Mouse (Mus musculus) Patski (cell line): ENCODE measurements around the gene Adap1. TPM values are rescaled to one million over a fixed set of nuclear protein-coding genes. Genes with fewer than 3 reads are reported as not detected.

Source experiments
- ATAC-seq: fragments of 100-300 bp; one replicate; pipeline ENCODE4 v1.8.0; 2021
- CTCF ChIA-PET: fragments of 350-600 bp; sonication (Branson Sonifier 250); formaldehyde crosslinking; loops from one replicate; lab custom pipeline; 2022; ENCODE audit warnings: inconsistent platforms; lab: Charles Lee
- POLR2A ChIA-PET: fragments of 350-600 bp; sonication (Branson Sonifier 250); formaldehyde crosslinking; loops from one replicate; lab custom pipeline; 2022; ENCODE audit warnings: antibody characterized with exemption, inconsistent platforms; lab: Charles Lee
- DNase-seq: peaks from one replicate; pipeline ENCODE4 v3.0.0-alpha.2; 2011; ENCODE audit warnings: low read depth, low spot score
- H3K27me3 ChIP-seq: fragments of 371-371 bp; one replicate; pipeline ENCODE4 v1.5.1; 2021
- CTCF ChIP-seq: fragments of 100-300 bp; IDR thresholded peaks from one replicate; pipeline ENCODE4 v1.5.1; 2021
- in situ Hi-C: fragments of 300-500 bp; cut with MboI; formaldehyde crosslinking; loops from 3 replicates; pipeline ENCODE4 v1.11.1; 2018; ENCODE audit warnings: low pct_unique_long_range_greater_than_20kb, mixed read lengths
- polyA plus RNA-seq: library from polyadenylated mRNA; unstranded; gene quantifications from one replicate; pipeline ENCODE4 v1.2.3, GENCODE M21; 2021

Adap1 gene
- polyA plus RNA-seq, 1 experiment from 2014 or later: 5.0 TPM

DNA sequence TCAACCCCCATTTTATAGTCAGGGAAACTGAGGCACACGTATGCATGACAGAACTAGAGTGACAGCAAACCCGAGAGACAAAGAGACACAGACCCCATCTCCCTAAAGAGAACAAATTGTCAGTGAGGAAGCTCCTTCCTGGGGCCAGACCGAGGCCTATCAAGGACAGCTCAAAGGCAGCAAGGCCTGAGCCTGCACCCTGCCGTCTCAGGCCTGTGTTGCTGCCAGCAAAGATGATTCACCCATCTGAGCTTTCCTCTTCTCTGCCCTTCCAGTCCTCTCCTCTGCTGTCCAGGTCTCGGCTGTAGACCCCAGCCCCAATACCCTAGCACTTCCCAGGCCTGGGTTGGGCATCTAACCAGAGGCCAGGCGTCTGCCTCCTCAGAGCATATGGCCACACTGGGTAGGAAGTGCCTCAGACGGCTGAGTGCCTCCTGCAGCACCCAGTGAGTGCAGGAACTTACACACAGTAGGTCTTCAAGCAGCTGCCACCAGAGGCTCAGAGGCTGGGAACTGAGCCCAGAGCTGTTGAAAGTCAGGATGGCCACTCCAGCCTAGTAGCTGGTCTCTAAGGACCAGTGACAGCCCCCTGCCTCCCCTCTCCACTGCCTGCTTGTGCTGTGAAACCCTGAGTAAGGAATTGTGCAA, 1.7 kb upstream of the Adap1 start:
- no peak for TF ChIP-seq CTCF
- POLR2A ChIA-PET: no interaction called here
- no peaks in the 10 kb centered on the region for H3K27me3 ChIP-seq

DNA sequence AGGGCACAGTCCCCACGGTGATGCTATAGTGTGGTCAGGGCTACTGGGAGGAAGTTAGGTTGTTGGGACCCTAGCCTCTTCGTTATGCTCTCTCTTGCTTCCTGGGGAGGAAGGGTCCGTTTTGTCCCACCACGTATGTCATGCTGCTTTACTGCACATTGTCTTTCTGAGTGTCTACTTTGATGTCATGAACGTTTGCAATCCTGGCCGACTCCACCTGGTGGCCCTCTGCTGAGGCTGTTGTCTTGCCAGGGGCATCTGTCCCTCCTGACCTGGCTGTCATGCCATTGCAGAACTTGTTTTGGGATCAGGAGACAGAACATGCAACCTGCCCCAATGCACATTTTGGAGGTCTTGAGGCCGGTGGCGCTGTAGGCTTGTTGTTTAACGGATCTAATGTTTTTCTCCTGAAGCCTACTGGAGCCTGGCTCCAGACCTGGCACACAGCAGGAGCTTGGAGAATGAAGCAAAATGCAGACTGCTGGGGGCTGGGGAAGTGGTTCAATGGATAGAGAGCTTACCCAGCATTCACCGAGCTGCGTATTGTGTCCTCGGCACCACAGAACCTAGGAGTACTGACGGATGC, 782 bp upstream of the Adap1 start:
- TF ChIP-seq CTCF: no peak
- ATAC-seq (no peak), DNase-seq (no peak)
- no peaks in the 10 kb centered on the region for H3K27me3 ChIP-seq
- ChIA-PET CTCF (interaction anchor here (1.3 to 5.7 kb wide), 7 partner anchors 17 to 54 kb away, joined by 3 to 39 read pairs (median 4); no protein-coding TSS in a partner anchor), POLR2A (interaction anchor here (0.7 to 1.2 kb wide), 3 partner anchors 44 to 137 kb away, joined by 3 read pairs; no protein-coding TSS in a partner anchor)
- in situ Hi-C loops: loop anchor here (5.0 kb wide), 1 partner anchor 44 kb away; no protein-coding TSS in a partner anchor

More for the DNA sequence above, 1.7 kb upstream of the Adap1 start:
- in situ Hi-C loops: loop anchor here (5.0 kb wide), 1 partner anchor 45 kb away; no protein-coding TSS in a partner anchor
- CTCF ChIA-PET: interaction anchor here (0.6 to 5.7 kb wide), 5 partner anchors 16 to 46 kb away, joined by 3 to 39 read pairs (median 5); partner anchors contain the start of gene Cox19
- no peak for DNase-seq
- no peak for ATAC-seq

DNA sequence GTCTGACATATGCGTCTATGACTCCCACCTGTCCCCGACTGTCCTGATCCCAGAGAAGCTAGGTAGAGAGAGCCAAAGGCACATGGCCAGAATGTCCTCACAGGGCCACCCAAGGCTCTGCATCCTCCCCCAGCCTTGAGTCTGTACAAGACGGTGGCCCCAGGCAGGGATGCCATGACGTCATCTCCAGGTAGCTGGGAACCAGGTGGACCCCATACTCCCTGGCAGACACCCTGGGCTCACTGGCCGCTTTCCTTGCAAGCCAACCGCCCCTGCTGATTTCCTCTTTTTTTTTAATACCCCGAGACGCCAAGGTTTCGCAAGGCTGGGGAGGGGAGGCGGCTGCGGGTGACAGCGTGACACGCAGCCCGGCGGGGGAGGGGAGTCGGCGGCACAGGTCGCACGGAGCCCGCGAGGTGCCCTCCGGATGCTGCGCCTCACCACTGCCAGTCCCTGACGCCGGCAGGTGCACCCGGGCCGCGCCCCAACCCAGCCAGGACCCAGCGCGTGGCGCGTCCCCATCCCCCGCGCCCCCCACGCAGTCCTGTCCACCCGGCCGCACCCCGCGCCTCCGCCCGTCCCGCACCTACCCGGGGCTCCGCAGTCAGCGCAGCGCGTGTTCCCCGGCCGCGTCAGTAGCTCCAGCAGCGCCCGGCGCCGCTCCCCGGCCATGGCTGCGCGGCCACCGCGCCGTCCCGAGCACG, 579 bp downstream of the Adap1 start:
- no peaks in the 10 kb centered on the region for H3K27me3 ChIP-seq
- CTCF ChIA-PET: interaction anchor here (1.2 to 5.7 kb wide), 6 partner anchors 22 to 53 kb away, joined by 3 to 39 read pairs (median 4); no protein-coding TSS in a partner anchor
- in situ Hi-C loops: loop anchor here (5.0 kb wide), 1 partner anchor 43 kb away; no protein-coding TSS in a partner anchor
- POLR2A ChIA-PET: interaction anchor here (0.6 to 1.6 kb wide), 5 partner anchors 16 to 136 kb away, joined by 3 to 4 read pairs (median 4); no protein-coding TSS in a partner anchor
- ATAC-seq: no peak
- DNase-seq: no peak
- no peak for TF ChIP-seq CTCF

DNA sequence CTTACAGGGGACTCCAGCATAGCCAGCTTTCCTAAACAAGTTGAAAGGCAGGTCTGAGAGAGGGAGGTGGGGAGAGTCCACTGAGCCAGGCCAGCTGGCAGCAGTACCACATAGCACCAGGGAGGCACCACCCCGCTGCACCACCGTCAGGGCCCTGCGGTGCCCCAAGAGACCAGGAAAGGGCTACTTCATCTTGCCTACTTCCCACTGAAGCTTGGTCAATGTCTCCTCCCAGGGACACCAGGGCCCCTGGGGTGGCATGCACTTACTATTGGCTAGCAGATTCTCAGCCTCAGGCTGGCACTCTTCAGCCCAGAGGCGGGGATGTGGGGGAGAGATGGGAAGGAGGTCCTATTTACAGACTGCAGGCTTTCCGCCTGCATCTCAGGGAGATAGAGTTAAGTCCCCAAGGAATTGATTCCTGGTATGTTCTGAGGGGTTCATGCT, 1.4 kb downstream of the Adap1 start:
- DNase-seq (no peak), ATAC-seq (peak; percentile 42)
- no peak for TF ChIP-seq CTCF
- POLR2A ChIA-PET: interaction anchor here (1.1 to 1.6 kb wide), 2 partner anchors 42 to 53 kb away, joined by 4 read pairs; no protein-coding TSS in a partner anchor
- in situ Hi-C loops: no loop called here
- H3K27me3 ChIP-seq: no peaks in the 10 kb centered on the region
- CTCF ChIA-PET: interaction anchor here (0.8 to 5.7 kb wide), 7 partner anchors 8 to 52 kb away, joined by 3 to 39 read pairs (median 5); no protein-coding TSS in a partner anchor

DNA sequence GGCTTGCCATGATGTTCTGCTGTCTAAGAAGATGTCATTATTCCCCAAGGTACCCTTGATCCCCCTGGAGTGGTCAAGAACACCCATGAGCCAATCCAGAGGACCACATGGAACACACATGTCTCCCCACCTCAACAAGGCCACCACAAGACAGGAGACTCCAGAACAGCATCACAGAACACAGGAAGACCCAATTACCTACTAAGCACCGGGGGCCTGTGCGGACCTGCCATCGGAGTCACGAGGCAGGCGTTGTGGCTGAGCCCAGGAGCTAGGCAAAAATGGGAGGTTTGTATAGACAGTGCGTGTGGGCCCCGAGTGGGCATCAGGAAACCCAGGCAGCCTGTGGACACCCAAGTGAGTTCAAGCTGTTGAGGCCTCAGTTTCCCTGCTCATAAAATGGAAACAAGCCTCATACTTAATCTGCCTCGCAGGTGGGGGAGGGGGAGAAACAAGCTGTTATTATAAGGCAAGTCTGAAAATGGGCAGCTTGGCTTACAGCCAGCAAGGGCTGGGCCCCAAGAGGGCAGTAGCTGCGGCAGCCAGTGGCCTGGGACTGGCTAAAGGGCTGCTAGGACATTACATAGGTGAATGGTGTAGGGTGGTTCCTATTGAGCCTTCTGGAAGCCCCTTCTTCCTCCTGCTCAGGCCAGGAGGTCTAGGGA, 2.0 kb downstream of the Adap1 start:
- no peaks in the 10 kb centered on the region for H3K27me3 ChIP-seq
- no peak for TF ChIP-seq CTCF
- ChIA-PET CTCF (interaction anchor here (0.8 to 5.7 kb wide), 6 partner anchors 9 to 42 kb away, joined by 3 to 39 read pairs (median 6); no protein-coding TSS in a partner anchor), POLR2A (interaction anchor here (1.1 kb wide), 1 partner anchor 42 kb away, joined by 4 read pairs; no protein-coding TSS in a partner anchor)
- DNase-seq: no peak
- ATAC-seq: no peak
- in situ Hi-C loops: no loop called here

DNA sequence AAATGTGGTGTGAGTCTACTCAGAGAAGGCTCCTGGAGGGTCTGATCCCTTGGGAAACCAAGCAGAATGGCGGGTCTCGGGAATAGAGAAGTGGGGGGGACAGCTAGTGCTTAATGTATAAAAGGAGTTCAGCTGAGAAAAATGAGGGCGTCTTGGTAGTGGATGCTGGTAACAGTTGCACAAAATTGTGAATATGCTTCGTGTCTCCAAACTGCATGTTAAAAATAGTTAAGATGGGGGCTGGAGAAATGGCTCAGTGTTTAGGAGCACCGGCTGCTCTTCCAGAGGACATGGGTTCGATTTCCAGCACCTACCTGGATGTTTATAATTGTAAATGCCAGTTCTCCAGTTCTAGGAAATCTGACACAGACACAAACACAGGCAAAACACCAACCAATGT, 4.1 kb downstream of the Adap1 start:
- ATAC-seq: no peak
- CTCF ChIA-PET: no interaction called here
- in situ Hi-C loops: no loop called here
- POLR2A ChIA-PET: no interaction called here
- no peak for TF ChIP-seq CTCF
- no peak for DNase-seq
- no peaks in the 10 kb centered on the region for H3K27me3 ChIP-seq

DNA sequence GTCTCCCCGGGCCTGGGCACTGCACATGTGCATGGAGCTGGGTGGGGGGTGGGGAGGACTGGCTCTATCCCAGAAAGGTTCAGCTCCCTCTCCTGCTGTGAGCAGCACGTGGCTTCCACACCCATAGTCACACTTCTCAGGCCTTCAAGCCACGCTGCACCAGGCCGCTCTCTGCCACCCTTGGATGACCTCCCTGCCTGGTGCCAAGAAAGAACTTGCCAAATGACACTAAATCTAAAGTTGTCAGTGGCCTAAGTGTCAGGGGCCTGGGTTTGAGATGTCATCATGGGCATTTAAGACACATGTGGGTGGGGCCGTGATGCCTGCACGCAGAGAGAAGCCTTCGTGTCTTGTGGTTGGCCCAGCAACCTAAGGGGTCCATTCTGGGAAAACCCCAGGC, 5.0 kb downstream of the Adap1 start:
- no peak for TF ChIP-seq CTCF
- ChIA-PET CTCF (interaction anchor here (0.8 to 1.7 kb wide), 6 partner anchors 13 to 41 kb away, joined by 3 to 4 read pairs (median 4); no protein-coding TSS in a partner anchor), POLR2A (no interaction called here)
- DNase-seq: no peak
- ATAC-seq: no peak
- H3K27me3 ChIP-seq: no peaks in the 10 kb centered on the region
- in situ Hi-C loops: no loop called here

DNA sequence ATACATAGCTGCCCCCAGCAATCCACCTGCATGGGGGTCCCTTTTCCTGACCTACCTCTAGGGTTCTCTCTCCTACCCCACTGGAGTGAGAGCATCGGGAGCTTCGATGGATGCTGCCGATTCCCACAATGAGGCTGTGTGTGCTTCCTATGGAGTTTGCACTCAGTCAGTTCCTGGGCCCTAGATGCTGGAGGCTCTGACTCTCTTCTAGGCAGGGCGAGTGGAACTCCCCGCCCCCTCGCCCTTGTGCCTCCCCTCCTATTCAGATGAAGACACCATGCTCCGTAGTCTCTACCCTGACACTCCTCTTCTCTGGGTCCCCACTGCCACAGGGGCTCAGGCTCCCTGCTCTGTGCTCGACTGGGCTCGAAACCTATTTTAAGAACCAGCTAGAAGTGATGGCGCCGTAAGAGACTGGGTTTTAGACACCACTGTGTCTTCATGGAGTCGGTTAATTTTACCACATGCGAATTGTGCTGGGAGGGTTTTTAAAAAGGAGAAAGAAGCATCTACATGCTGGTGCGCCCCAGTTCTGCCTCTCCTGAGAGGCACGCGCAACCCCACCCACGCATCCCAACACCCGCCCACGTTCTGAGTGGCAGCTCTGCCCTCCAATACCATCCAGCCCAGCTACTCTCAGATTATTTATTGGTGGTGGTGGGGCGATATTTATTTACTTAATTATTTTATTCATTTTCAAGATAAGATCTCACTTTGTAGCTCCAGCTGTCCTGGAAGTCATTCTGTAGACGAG, 7.5 kb downstream of the Adap1 start:
- CTCF ChIA-PET: no interaction called here
- ATAC-seq (no peak), DNase-seq (no peak)
- in situ Hi-C loops: no loop called here
- H3K27me3 ChIP-seq: no peaks in the 10 kb centered on the region
- no peak for TF ChIP-seq CTCF
- POLR2A ChIA-PET: no interaction called here

DNA sequence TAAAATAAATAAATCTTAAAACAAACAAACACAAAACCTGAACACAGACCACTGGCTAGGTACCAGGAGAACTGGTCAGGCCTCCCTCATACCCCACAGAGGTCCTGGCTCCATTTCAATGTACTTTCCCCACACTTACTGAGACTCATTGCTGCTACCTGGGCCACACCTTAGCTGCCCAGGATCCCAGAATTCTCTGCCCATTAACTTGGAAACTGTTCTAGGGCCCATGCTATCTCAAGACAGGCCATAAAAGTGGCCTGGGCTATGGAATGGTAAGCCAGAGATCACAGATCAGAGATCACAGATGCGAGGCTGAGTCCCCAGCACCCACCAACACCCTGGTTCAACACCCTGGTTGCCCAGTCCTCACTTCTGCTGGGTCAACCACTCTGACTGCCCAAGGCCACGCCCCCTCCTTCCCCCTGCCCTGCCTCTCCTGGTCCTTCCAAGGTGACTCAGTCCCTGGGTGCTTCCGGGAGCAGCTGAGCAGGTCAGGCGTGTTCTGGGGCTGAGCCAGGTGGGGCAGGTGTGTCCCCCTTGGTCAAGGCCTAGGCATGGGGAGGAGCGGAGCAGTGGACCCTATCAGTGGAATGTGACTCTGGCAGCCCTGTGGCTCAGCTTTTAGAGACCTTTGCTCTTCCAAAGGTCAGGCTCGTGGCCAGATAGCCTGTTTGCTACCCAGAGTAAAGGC, 8.3 kb downstream of the Adap1 start:
- POLR2A ChIA-PET: no interaction called here
- DNase-seq: no peak
- no peak for ATAC-seq
- no peak for TF ChIP-seq CTCF
- in situ Hi-C loops: no loop called here
- CTCF ChIA-PET: no interaction called here
- no peaks in the 10 kb centered on the region for H3K27me3 ChIP-seq
